Mouse (Mus musculus) cerebellum, adult 9-10 months (tissue): ENCODE data around the gene Begain.

ENCODE experiments used
- DNase-seq: peaks from one replicate; pipeline ENCODE4 v3.0.0; 2022

The Begain gene

GRCm38 (mm10) chr12:109049949-109050348, 18.1 kb downstream of the Begain start:
- DNase-seq = no peak

- no peak for DNase-seq
These were observed 22.4 kb downstream of the Begain start for GRCm38 (mm10) chr12:109045581-109045980.

GRCm38 (mm10) chr12:109044497-109044896, 23.5 kb downstream of the Begain start:
- DNase-seq = no peak

GRCm38 (mm10) chr12:109039311-109039710, 28.7 kb downstream of the Begain start:
- DNase-seq = no peak

GRCm38 (mm10) chr12:109038179-109038819, 29.7 kb downstream of the Begain start:
- DNase-seq = peak; percentile 43

GRCm38 (mm10) chr12:109037026-109037425, 31.0 kb downstream of the Begain start:
- no peak for DNase-seq

- peak; percentile 25 for DNase-seq
These were observed 44.2 kb downstream of the Begain start for GRCm38 (mm10) chr12:109023780-109024179.

- no peak for DNase-seq
These were observed 45.1 kb downstream of the Begain start for GRCm38 (mm10) chr12:109022966-109023365.

- DNase-seq = peak; percentile 98
These were observed 45.8 kb downstream of the Begain start for GRCm38 (mm10) chr12:109022181-109022691.

- DNase-seq = no peak
These were observed 57.9 kb downstream of the Begain start for GRCm38 (mm10) chr12:109010070-109010649.

GRCm38 (mm10) chr12:109002978-109003377, 65.0 kb downstream of the Begain start:
- DNase-seq = no peak

- no peak for DNase-seq
These were observed 70.8 kb downstream of the Begain start for GRCm38 (mm10) chr12:108997249-108997648.

GRCm38 (mm10) chr12:108995976-108996636, 71.9 kb downstream of the Begain start:
- DNase-seq = peak; percentile 16

GRCm38 (mm10) chr12:108994436-108995031, 73.5 kb downstream of the Begain start:
- no peak for DNase-seq

- no peak for DNase-seq
These were observed 75.0 kb downstream of the Begain start for GRCm38 (mm10) chr12:108993046-108993445.

- DNase-seq = no peak
These were observed 77.6 kb downstream of the Begain start for GRCm38 (mm10) chr12:108990425-108990824.

- no peak for DNase-seq
These were observed 80.6 kb downstream of the Begain start for GRCm38 (mm10) chr12:108987448-108987847.

- DNase-seq = no peak
These were observed 83.0 kb downstream of the Begain start for GRCm38 (mm10) chr12:108985025-108985424.

GRCm38 (mm10) chr12:108984471-108984870, 83.5 kb downstream of the Begain start:
- no peak for DNase-seq

- DNase-seq = no peak
These were observed 84.5 kb downstream of the Begain start for GRCm38 (mm10) chr12:108983496-108983895.

GRCm38 (mm10) chr12:108982684-108982960, 85.4 kb downstream of the Begain start:
- DNase-seq = no peak
